Comparison of ENCODE assay signal across 7 mouse cellular contexts in the genomic region with DNA sequence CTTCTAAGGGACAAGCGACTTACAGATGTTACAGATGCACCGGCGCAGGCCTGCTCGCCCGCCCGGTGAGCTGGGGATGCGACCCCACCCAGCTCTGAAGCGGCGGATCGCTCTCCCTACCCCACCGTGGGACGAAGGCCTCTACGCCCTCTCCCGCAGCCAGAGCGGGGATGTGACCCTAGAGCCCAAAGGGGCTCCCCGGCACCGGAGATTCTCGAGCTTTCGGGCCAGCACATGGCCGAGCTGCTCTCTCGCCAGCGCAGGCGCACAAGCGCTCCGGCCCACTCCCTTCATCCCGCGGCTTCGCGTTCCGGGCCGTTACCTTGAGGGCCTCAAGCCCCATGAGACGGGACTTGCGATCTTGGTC. TPM values are rescaled to one million over a fixed set of nuclear protein-coding genes. Genes with fewer than 3 reads are reported as not detected.
DNase-seq lines count a peak whose midpoint lies in the region; ATAC-seq and TF ChIP-seq lines count a peak whose summit lies in the region.

No protein-coding gene starts in this region.

- ATAC-seq in forebrain, embryonic 12.5 days (ENCODE audit: low FRiP score): peak; percentile 79
- peak; percentile 69 for ATAC-seq in liver, embryonic 15.5 days (ENCODE audit: insufficient read depth)

- no peaks in the 10 kb centered on the region for H3K9me3 ChIP-seq in forebrain, embryonic 12.5 days
- no peaks in the 10 kb centered on the region for H3K9me3 ChIP-seq in liver, embryonic 15.5 days (replicated peaks)

- H3K4me3 ChIP-seq in thymus, adult 2 months (ENCODE audit: control insufficient read depth, insufficient read depth, low read length): peak overlapping the region; percentile 83
- H3K4me3 ChIP-seq in forebrain, embryonic 12.5 days (replicated peaks): peak overlapping the region; percentile 92
- H3K4me3 ChIP-seq in liver, embryonic 15.5 days (replicated peaks): peak overlapping the region; percentile 67

- peaks cover 4% of the 10 kb centered on the region for H3K36me3 ChIP-seq in thymus, adult 2 months (ENCODE audit: control insufficient read depth, insufficient read depth, low read length)
- peaks cover 12% of the 10 kb centered on the region for H3K36me3 ChIP-seq in forebrain, embryonic 12.5 days (replicated peaks)
- peaks cover 24% of the 10 kb centered on the region for H3K36me3 ChIP-seq in liver, embryonic 15.5 days (replicated peaks)

- no peak for TF ChIP-seq POLR2A in thymus, adult 2 months (IDR thresholded peaks at IDR 0.05; ENCODE audit: control insufficient read depth, extremely low read depth, insufficient read depth, low read length, poor library complexity)

- H3K27ac ChIP-seq in thymus, adult 2 months (ENCODE audit: control insufficient read depth, insufficient read depth, low read length): peak overlapping the region; percentile 28; the same call in 1 of the 2 replicates
- H3K27ac ChIP-seq in forebrain, embryonic 12.5 days: peak overlapping the region; percentile 93
- H3K27ac ChIP-seq in liver, embryonic 15.5 days (replicated peaks): peak overlapping the region; percentile 75

- under 1% methylated on average over 33 of the region's 33 CpGs for WGBS in thymus, adult 2 months
- under 1% methylated on average over 33 of the region's 33 CpGs for WGBS in forebrain, embryonic 12.5 days
- under 1% methylated on average over 33 of the region's 33 CpGs for WGBS in liver, embryonic 15.5 days (ENCODE audit: insufficient replicate concordance)

- no peaks in the 10 kb centered on the region for H3K27me3 ChIP-seq in thymus, adult 2 months (ENCODE audit: control insufficient read depth, insufficient read depth, low read length)
- H3K27me3 ChIP-seq in forebrain, embryonic 12.5 days: no peaks in the 10 kb centered on the region
- H3K27me3 ChIP-seq in liver, embryonic 15.5 days: no peaks in the 10 kb centered on the region

- no peak for TF ChIP-seq CTCF in thymus, adult 2 months (IDR thresholded peaks at IDR 0.05; ENCODE audit: borderline replicate concordance, control insufficient read depth, extremely low read depth, insufficient read depth, low read length, poor library complexity)

- no peak for DNase-seq in thymus, adult 2 months
- no peak for DNase-seq in thymus, postnatal 25 days
- DNase-seq in right cerebral cortex, postnatal 4 days: no peak
- no peak for DNase-seq in c-Kit-positive CD71-positive TER-119-positive erythroid progenitor cells, embryonic 14.5 days (ENCODE audit: low spot score)
- no peak for DNase-seq in urinary bladder, adult 2 months (ENCODE audit: low spot score)

- peak overlapping the region; percentile 97 for H3K4me2 ChIP-seq in forebrain, embryonic 12.5 days
- H3K4me2 ChIP-seq in liver, embryonic 15.5 days: peak overlapping the region; percentile 78

- H3K9ac ChIP-seq in forebrain, embryonic 12.5 days: peak overlapping the region; percentile 93
- H3K9ac ChIP-seq in liver, embryonic 15.5 days: peak overlapping the region; percentile 72

- peaks cover 12% of the 10 kb centered on the region for H3K4me1 ChIP-seq in thymus, adult 2 months (replicated peaks; ENCODE audit: control insufficient read depth, insufficient read depth, low read length)
- H3K4me1 ChIP-seq in forebrain, embryonic 12.5 days: peaks cover 28% of the 10 kb centered on the region
- peaks cover 30% of the 10 kb centered on the region for H3K4me1 ChIP-seq in liver, embryonic 15.5 days (replicated peaks)

RNA-seq across cellular contexts. Expression of gene Cct5, which starts 0.3 kb away (rescaled TPM):
- polyA plus RNA-seq in thymus, adult 2 months (2012; rRNA removed): 139 and 148 TPM in 2 replicates
- polyA plus RNA-seq in forebrain, embryonic 12.5 days (2016; fragmentation: Nextera tagmentation; extraction: Ambion mirVana): 617 and 631 TPM in 2 replicates
- 254 and 263 TPM in 2 replicates for polyA plus RNA-seq in liver, embryonic 15.5 days (2015; fragmentation: Nextera tagmentation; extraction: Ambion mirVana)
- 207 and 215 TPM in 2 replicates for polyA plus RNA-seq in urinary bladder, adult 2 months (2012; rRNA removed)

RNA-seq across cellular contexts. Expression of gene Fam173b, which starts 0.4 kb away (rescaled TPM):
- 8.2 and 8.4 TPM in 2 replicates for polyA plus RNA-seq in thymus, adult 2 months (2012; rRNA removed)
- 12.5 and 13.2 TPM in 2 replicates for polyA plus RNA-seq in forebrain, embryonic 12.5 days (2016; fragmentation: Nextera tagmentation; extraction: Ambion mirVana)
- polyA plus RNA-seq in liver, embryonic 15.5 days (2015; fragmentation: Nextera tagmentation; extraction: Ambion mirVana): 8.3 and 8.6 TPM in 2 replicates
- polyA plus RNA-seq in urinary bladder, adult 2 months (2012; rRNA removed): 17.9 and 20.8 TPM in 2 replicates

RNA-seq across cellular contexts. Expression of gene Cmbl, which starts 36.1 kb away (rescaled TPM):
- polyA plus RNA-seq in thymus, adult 2 months (2012; rRNA removed): 7.9 and 9.2 TPM in 2 replicates
- polyA plus RNA-seq in forebrain, embryonic 12.5 days (2016; fragmentation: Nextera tagmentation; extraction: Ambion mirVana): 1.5 and 2.1 TPM in 2 replicates
- 11.0 and 13.3 TPM in 2 replicates for polyA plus RNA-seq in liver, embryonic 15.5 days (2015; fragmentation: Nextera tagmentation; extraction: Ambion mirVana)
- 57.5 and 62.9 TPM in 2 replicates for polyA plus RNA-seq in urinary bladder, adult 2 months (2012; rRNA removed)

Comparison
In these comparisons a context has a peak if more than half of its experiments do, and no peak if none do; other contexts are left out.
1. H3K27ac ChIP-seq: peak in every context shown above with its lines; median percentile 93 in forebrain, embryonic 12.5 days; 75 in liver, embryonic 15.5 days; 28 in thymus, adult 2 months.